Mouse (Mus musculus) WW6 (cell line): ENCODE data around the gene Pomgnt2.
"Not testable (repeated sequence)": the region's sequence is repeated elsewhere in the genome, so short reads cannot be mapped to it uniquely, and the experiment has no call there.

Experiments
- DNase-seq: peaks from one replicate; pipeline ENCODE4 v3.0.0-alpha.2; 2013; ENCODE audit warnings: low read depth, low spot score

The Pomgnt2 gene

GRCm38 (mm10) chr9:121997010-121997409, at the start of gene Pomgnt2:
Gene Pomgnt2, minus strand, starts transcription at chr9:121997110.
- DNase-seq, result no peak

DNA sequence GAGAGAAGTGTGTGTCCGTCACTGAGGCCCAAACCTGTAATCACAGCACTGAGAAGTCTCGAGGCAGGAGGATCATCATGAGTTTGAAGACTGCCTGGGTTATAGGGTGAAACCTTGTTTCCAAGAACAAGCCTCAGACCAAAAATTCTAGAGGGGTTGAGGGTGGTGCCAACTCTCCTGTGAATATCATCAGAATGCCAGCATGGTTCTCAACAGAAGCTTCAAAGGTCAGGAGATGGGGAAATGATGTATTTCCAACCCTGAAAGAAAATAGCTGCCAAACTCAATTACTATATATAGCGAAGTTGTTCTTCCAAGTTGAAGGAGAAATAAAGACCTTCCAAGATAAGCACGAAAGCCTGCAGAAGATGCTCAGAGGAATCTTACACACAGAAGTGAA, 42.9 kb upstream of the Pomgnt2 start:
- DNase-seq, result no peak

GRCm38 (mm10) chr9:122038631-122039030, 41.7 kb upstream of the Pomgnt2 start:
- no peak for DNase-seq

DNA sequence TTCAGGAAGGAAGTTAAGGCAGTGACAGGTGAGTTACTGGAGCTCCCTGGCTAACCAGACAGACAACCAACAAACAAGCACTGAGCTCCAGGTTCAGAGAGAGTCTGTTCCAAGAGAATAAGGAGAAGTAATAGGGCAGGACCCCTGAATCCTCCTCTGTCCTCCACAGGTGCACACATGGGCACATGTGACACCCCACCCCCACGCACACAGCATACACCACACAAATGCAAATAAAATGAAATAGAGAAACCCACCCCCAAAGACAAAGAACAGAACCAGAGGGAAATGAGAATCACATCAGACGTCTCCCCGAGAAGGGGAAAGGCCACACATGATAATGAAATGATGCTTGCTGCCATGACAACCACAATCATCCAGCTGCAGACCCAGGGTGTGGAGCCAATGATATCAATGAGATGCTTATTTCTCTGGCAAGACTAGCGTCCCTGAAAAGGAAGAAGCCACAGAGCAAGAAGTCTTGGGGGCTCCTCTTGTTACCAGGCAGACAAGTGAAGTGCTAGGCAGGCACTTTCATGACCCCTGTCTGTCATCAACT, 39.7 kb upstream of the Pomgnt2 start:
- no peak for DNase-seq

GRCm38 (mm10) chr9:122035807-122036206, 38.9 kb upstream of the Pomgnt2 start:
- DNase-seq, result no peak

GRCm38 (mm10) chr9:122034949-122035348, 38.0 kb upstream of the Pomgnt2 start:
- no peak for DNase-seq

GRCm38 (mm10) chr9:122032071-122032470, 35.2 kb upstream of the Pomgnt2 start:
- no peak for DNase-seq

- DNase-seq, result no peak
These were observed 33.8 kb upstream of the Pomgnt2 start for GRCm38 (mm10) chr9:122030706-122031105.

- DNase-seq, result no peak
These were observed 32.9 kb upstream of the Pomgnt2 start for GRCm38 (mm10) chr9:122029765-122030164.

DNA sequence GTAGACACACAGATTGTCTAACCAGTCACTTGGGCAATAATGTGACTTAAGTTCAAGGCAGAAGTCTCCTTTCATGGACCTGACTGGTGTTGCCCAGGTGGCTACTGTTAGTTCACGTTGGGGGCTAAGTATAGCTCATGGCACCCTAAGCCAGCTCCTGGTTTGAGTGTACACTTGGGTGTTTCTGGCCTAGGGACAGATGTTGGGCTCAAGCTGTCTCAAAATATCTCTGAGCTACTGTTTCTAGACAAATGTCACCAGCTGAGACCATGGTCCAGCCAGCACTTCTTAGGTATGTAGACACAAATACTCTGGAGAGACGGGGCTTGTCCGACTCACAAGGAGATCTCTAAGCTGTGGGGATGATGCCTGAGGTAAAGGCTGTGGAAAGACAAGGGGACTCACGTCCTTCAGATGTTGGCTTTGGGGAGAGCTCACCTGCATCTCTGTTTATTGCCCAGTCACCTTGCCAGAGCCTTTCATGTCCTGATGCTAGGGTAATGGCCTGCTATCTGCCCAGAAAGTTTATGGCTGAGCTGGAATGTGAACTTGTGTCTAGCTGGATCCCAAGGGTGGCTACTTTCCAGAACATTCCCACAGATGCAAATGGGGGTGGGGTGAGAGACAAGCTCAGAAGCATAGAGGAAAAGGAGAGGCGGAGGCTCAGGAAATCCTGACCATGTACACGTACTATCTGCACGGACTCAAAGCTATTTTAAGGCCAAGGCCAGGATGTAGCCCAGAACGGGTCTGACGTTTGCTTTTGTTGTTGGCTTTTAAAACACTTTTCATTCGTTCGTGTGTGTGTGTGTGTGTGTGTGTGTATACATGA, 31.2 kb upstream of the Pomgnt2 start:
- no peak for DNase-seq

- no peak for DNase-seq
These were observed 30.4 kb upstream of the Pomgnt2 start for GRCm38 (mm10) chr9:122027081-122027913.

GRCm38 (mm10) chr9:122025855-122026590, 29.1 kb upstream of the Pomgnt2 start:
- no peak for DNase-seq

DNA sequence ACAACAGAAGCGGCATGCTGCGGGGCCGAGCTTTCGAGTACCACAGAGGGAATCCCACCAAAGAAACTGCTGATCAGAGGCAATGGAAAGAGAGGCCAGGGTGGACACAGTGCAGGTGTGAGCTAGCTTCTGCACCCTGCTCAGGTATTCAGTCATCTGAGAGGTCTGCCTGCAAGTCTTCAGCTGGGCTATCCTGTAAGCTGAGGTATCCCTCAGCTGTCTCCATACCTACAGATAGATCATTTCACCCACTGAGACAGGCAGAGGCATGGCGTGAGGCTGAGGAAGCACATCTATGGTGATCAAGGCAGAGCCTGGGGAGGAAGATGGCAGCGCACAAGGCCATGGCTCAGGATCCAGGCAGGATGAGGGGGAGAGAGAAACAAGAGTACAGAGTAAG, 27.5 kb upstream of the Pomgnt2 start:
- no peak for DNase-seq

DNA sequence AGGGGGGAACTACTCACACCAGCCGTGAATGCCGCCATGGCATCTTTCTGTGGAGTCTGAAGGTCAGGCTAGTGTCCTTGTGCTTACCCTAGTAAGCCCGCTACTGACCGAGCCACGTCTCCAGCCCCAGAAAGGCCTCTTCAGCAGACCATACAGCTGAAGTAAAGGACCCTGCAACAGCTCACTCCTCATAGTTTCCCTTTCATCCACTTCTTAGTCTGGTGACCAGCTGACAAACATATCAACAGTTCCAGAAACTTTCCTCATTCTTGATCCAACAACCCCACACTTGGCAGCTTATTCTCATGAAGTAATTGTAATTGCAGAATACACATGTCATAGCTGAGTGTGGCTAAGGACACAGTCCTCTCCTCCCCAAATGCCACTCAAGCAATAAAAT, 27.0 kb upstream of the Pomgnt2 start:
- no peak for DNase-seq

- DNase-seq, result no peak
These were observed 25.9 kb upstream of the Pomgnt2 start for GRCm38 (mm10) chr9:122022776-122023175.

DNA sequence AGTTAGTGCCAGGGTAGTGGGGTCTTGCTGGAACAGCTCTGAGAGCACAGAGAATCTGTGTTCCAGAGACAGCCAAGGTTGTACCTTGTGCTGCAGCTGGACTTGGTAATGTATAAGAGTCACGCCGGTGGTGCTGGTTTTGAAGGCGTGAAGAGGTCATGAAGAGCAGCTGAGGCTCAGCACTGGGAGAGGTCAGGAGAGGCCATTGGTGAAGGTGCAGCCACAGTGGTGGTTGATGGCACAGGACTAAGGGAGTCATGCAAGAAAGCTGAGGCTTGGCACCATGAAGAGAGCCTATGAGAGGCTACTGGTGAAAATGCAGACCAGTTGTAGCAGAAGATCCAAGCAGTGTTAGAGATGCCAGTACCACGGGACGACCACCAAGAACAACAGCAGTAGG, 24.7 kb upstream of the Pomgnt2 start:
- no peak for DNase-seq

DNA sequence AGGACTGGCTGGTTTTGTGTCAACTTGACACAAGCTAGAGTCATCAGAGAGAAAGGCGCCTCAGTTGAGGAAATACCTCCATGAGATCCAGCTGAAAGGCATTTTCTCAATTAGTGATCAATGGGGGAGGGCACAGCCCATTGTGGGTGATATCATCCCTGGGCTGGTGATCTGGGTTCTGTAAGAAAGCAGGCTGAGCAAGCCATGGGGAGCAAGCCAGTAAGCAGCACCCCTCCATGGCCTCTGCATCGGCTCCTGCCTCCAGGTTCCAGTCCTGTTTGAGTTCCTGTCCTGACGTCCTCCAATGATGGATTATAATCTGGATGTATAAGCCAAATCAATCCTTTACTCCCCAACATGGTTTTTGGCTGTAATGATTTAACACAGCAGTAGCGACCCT, 24.3 kb upstream of the Pomgnt2 start:
- not testable (repeated sequence) for DNase-seq

DNA sequence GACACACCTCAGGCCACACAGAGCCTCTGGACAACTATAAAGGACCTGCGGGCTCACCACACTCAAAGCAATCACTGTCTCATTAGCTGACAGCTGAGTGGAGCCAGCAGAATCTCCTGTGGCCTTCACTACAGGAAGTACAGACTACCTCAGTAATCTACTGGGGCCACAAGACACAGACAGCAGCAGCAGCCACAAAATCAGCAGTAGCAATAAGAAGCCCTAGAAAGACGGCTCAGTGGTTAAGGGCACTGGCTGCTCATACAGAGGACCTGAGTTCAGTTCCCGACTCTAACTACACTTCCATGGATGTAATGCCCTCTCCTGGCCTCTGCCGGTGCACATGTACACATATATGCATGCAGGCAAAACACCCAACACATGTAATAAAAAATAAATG, 23.4 kb upstream of the Pomgnt2 start:
- no peak for DNase-seq

DNA sequence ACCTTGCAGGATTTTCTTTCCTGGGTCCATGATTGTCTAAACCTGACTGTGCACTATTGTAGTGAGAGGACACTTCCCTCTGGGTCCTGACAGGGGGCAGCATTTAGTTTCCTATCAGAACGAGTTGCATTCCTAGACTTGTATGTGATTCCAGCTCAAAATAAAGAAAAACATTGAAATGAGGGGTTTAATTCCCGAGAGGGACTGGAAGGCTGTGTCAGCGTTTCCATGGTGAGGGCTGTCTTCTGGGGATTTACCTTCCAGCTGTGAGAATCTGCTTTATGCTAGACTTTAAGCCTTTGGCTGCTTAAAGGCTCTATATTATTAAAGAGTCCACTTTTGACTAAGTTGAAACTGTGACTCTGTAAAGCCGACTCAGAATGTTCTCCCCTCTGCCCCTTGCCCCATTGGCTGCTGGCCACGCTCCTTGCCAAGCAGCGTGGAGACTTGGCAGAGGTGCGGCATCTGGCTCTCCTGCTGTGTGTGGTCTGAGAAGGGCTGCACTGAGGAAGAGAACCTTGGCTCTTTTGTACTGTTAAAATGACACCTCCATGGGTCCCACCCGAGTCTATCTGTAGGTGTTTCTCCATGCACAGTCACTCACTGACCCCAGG, 22.0 kb upstream of the Pomgnt2 start:
- DNase-seq, result no peak

- no peak for DNase-seq
These were observed 21.2 kb upstream of the Pomgnt2 start for GRCm38 (mm10) chr9:122018079-122018478.

DNA sequence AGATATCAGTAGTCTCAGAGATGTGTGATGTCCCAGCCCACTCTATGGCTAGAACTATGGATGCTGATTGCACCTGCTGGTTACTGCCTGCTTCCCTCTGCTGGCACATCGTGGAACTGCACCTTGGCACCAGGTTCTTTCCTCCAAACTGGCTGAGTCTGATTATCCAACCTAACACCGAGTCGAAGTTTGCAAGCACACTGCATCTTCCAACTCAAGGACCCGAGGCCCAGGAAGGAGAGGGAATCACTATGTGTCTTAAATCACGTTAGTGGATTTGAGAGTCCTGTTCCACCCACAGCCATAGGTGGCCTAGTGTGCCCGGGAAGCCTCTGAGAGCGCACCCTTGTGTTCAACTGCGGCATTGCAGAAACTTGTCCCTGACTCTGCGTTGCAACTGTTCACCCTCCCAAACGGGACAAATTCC, 17.3 kb upstream of the Pomgnt2 start:
- DNase-seq, result peak; percentile 56
